Mouse (Mus musculus): ENCODE results near the gene Prdx5.
"Not testable (repeated sequence)": the region's sequence is repeated elsewhere in the genome, so short reads cannot be mapped to it uniquely, and the experiment has no call there.

Gene Prdx5

GRCm38 (mm10) chr19:6915276-6915675 lies 5.4 kb upstream of the Prdx5 start:
- DNase-seq: peak; percentile 3

GRCm38 (mm10) chr19:6914540-6914939 lies 4.6 kb upstream of the Prdx5 start:
- no peak for DNase-seq

- DNase-seq: no peak
Observed at GRCm38 (mm10) chr19:6913991-6914390, 4.1 kb upstream of the Prdx5 start.

- no peak for DNase-seq
Observed at GRCm38 (mm10) chr19:6913036-6913435, 3.1 kb upstream of the Prdx5 start.

- no peak for DNase-seq
Observed at GRCm38 (mm10) chr19:6912205-6912970, 2.5 kb upstream of the Prdx5 start.

GRCm38 (mm10) chr19:6911101-6912074 lies 1.5 kb upstream of the Prdx5 start:
- no peak for DNase-seq

- peak; percentile 78 for DNase-seq
Observed at GRCm38 (mm10) chr19:6910306-6910705, 400 bp upstream of the Prdx5 start.

GRCm38 (mm10) chr19:6909021-6909420 lies 885 bp downstream of the Prdx5 start:
- DNase-seq: no peak

- no peak for DNase-seq
Observed at GRCm38 (mm10) chr19:6907811-6908540, 1.9 kb downstream of the Prdx5 start.

- DNase-seq: no peak
Observed at GRCm38 (mm10) chr19:6907094-6907493, 2.8 kb downstream of the Prdx5 start.

- peak; percentile 40 for DNase-seq
Observed at GRCm38 (mm10) chr19:6906199-6906598, 3.7 kb downstream of the Prdx5 start.

GRCm38 (mm10) chr19:6905498-6906159 lies 4.3 kb downstream of the Prdx5 start:
- no peak for DNase-seq

- DNase-seq: peak; percentile 72
Observed at GRCm38 (mm10) chr19:6904846-6905245, 5.1 kb downstream of the Prdx5 start.

GRCm38 (mm10) chr19:6903031-6903430 lies 6.9 kb downstream of the Prdx5 start:
- peak; percentile 44 for DNase-seq

- DNase-seq: no peak
Observed at GRCm38 (mm10) chr19:6899641-6900040, 10.3 kb downstream of the Prdx5 start.

- not testable (repeated sequence) for DNase-seq
Observed at GRCm38 (mm10) chr19:6895608-6896305, 14.1 kb downstream of the Prdx5 start.

GRCm38 (mm10) chr19:6893731-6894451 lies 16.0 kb downstream of the Prdx5 start:
- no peak for DNase-seq

- DNase-seq: peak; percentile 28
Observed at GRCm38 (mm10) chr19:6892512-6892911, 17.4 kb downstream of the Prdx5 start.

- DNase-seq: no peak
Observed at GRCm38 (mm10) chr19:6877965-6878364, 31.9 kb downstream of the Prdx5 start.

GRCm38 (mm10) chr19:6876799-6877198 lies 33.1 kb downstream of the Prdx5 start:
- DNase-seq: no peak

- no peak for DNase-seq
Observed at GRCm38 (mm10) chr19:6875834-6876233, 34.1 kb downstream of the Prdx5 start.

All from kidney, postnatal 10 days (tissue).